Mouse (Mus musculus): Measurements from ENCODE around the gene Zcchc14.

Zcchc14 gene

DNA sequence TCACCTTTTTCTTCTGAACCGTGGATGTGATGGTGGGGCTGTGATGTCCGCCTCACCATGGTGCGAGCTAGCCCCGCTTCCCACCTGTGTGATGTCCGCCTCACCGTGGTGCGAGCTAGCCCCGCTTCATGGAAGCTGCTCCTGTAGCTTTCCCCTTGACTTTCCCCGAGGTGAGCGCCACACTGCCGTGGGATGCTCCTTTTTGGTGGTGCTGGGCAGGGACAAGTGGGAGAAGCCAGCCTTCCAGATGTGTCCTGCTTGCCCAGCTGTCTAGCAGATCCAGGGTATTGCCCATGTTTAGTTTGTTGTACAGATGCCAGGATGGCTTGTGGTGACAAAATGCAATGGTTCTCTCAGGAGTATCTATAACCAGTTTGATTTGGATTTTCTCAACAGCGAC is 10.4 kb upstream of the Zcchc14 start:
- no peak for DNase-seq

GRCm38 (mm10) chr8:121661631-121662357 is 9.1 kb upstream of the Zcchc14 start:
- DNase-seq, result no peak

- DNase-seq, result no peak
Observed at GRCm38 (mm10) chr8:121660602-121661001, 7.9 kb upstream of the Zcchc14 start.

DNA sequence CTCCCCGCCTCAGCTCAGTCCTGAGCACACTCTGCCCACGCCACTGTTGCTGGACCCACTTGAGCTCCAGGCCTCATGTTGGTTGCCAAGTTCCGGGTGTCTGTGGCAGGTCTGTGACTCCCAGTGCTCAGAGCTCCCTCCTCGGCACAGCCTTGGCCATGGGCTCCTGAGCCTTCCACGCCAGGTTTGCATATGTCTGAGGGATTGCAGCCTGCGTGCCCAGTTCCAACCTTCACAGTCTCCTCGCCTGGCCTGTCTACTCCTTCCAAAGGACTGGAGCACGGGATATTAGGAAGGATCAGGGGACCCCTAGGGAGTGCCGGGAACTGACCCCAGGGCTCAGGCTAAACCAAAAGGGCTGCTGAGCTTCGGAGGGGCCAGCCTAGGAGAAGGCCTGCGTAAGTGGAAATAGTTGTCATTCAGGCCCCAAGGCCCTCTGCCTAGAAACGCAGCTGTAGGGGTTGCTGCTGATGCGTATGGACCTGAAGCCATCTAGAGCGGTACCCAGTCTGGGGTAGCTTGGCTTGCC is 2.3 kb upstream of the Zcchc14 start:
- DNase-seq, result no peak

DNA sequence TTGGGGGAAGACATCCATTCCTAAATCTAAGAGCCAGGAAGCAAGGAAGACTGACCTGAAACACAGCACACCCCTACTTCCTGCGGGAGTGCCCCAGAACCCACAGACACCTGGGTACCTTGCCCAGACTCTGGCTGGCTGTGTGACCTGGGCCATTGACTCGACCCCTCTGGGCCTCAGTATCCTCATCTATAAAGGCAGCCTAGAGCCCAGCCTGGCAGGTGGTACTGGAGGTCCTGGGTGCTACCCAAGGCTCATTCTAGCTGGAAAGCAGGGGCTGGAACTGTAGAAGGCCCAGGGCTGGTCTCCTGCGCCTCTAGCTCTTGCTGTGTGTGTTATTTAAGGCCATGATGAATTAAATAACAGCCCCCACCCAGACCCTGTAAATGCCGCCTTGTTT is 1.4 kb upstream of the Zcchc14 start:
- DNase-seq, result no peak

- DNase-seq, result no peak
Observed at GRCm38 (mm10) chr8:121653340-121654019, 779 bp upstream of the Zcchc14 start.

GRCm38 (mm10) chr8:121651874-121652361 is 783 bp downstream of the Zcchc14 start:
- peak; percentile 67 for DNase-seq

- no peak for DNase-seq
Observed at GRCm38 (mm10) chr8:121651308-121651873, 1.3 kb downstream of the Zcchc14 start.

- DNase-seq, result no peak
Observed at GRCm38 (mm10) chr8:121650389-121651307, 2.1 kb downstream of the Zcchc14 start.

DNA sequence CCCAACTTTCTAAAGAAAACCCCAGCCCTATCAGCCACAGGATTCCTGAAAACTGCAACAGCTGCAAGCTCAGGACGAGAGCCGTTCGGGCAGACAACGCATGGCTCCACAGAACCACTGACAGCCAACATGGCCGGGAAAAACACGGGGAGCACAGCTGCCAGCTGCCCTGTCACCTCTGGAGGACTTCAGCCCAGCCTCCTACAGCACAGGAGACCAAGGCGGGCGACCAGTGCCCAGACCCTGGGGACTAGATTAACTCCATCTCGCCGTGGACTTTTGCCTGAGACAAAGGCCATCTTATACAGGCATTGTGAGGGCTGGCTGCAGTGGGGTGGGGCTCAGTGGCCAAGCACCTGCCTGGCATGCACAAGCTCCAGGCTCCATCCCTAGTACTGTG is 2.8 kb downstream of the Zcchc14 start:
- no peak for DNase-seq

GRCm38 (mm10) chr8:121649423-121649822 is 3.3 kb downstream of the Zcchc14 start:
- DNase-seq, result no peak

DNA sequence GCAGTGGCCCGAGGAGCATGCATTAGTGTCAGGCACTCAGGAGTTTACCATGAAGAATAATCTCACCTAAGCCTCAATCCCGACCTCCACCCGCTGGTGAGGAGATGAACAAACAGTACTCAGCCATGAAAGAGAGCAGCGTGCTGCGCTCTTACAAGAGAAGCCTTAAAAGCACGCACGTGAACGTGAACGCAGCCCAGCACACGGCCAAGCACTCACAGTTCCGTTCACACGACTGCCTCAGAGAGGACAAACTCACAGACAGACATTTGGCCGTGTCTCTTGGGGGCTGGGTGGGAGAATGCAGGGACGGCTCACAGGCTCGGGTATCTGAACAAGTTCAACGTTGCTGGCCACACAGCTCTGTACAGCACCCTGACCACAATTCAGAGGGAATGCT is 4.2 kb downstream of the Zcchc14 start:
- no peak for DNase-seq

DNA sequence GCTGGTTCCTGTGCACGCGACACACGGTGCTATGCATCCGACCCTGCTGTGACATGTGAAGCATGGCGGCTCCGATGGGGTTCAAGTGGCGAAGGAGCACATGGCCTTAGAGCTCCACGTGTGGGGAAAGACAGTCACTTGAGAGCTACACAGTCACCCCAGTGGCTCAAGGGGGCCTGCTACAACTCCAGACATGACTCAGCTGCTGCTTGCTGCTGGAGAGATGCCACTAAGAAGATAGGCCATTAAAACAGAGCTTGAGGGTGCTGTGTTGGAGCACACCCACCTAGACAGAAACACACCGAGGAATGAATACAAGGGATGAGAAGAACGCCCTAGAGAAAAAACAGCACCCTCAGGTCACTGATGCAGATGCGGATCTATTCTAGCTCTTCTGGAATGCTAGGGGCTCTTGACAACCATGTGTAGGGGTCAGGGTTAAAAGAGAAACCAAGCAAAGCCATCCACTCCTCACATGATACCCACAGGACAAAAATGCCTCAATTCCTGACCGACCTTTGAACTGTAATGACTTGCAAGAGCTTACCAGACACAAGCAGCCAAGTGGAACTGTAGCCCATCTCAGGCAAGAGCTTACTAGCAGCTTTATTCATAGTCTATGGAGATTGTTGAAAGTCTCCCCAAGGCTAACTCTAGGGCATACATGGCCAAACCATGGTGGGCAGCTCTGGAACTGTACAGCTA is 5.0 kb downstream of the Zcchc14 start:
- no peak for DNase-seq

DNA sequence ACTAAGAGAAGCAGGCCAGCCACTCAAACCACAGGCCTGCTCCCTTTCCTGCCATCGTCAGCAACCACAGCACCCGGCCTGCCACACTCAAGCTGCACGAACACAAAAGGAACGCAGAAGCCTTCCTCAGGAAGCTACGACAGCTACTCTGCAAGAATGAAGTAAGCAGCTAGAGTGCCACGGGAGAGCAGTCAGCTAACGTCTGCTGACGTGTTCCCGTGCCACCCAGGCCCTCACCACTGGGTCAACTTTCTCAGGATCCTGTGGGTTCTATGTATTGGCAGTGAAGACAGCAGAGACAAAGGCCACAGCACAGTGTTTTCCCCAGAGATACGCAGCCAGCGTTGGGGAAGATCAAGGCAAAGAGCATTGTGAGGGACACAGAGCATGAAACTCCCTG is 9.3 kb downstream of the Zcchc14 start:
- DNase-seq, result no peak

DNA sequence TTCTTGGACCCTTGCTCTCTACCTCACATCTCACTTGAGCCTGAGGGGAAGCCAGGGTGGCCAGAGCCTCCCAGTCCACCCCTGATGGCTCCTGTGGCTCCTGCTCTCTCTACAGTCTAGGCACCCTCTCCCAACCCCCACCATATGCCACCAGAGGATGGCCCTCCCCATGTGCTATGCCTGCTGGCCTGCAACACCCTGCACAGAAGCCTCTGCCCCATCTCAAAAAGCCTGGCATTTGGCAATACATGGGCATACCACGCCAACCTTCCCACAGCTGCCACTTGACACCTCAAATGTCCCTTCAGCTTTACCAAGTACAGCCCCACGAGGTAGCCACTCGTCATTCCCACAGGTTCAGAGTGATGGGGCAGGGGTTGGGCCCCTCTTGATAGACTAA is 9.9 kb downstream of the Zcchc14 start:
- DNase-seq, result no peak

- DNase-seq, result peak; percentile 29
Observed at GRCm38 (mm10) chr8:121636180-121636579, 16.5 kb downstream of the Zcchc14 start.

DNA sequence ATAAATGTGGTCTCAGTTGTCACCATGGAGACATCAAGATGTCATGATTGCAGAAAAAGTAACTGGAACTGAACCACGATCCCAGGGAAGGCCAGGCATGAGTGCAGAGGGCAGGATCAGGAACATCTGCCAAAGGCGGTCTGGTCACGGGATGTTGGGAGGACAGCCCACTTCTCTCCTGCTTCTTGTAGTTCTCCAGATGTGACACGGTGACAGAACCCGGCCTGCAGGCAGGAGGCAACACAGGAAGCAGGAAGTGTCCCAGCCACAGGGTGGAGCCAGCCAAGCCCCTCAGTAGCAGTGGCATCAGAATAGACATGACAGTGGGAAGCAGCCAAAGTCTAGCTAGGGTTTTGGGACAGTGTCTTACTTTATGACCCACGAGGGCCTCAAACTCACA is 17.2 kb downstream of the Zcchc14 start:
- DNase-seq, result no peak

DNA sequence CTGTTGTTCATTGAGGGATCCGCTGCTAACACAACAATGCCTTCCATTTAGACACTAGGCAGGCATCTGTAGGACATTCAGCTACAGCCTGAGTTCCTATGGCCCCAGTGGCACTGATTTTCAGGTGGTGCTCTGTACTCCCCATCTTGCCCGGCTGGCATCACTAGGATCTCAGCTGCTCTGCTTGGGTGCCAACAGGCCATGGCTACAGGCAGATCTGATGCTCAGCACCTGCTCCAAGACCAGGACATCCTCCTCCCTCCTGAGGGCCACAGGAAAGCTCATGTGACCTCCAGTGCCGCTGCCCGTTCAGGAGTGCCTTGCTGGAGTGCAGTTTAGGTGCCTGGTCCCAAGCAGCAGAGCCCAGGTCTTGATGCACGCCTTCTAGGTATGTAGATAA is 20.3 kb downstream of the Zcchc14 start:
- DNase-seq, result no peak

DNA sequence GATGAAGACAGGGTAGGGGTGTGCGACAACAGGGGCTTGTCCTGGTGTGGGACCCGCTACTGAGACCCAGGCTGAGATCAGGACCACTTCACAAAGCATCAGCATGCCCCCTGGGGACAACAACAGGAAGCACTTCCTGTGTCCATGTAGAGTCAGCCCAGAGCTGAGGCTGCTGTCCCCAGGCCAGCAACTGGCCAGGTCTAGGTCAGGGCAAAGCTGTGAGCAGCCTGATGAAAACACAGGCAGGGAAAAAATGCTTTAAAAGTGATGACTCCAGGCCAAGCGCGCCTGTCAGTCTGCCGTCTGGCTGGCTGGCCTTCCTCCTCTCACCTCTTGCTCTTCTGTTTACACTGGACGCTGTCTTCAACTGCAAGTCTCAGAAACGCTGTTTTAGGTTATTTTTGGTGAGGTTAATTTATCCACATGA is 21.0 kb downstream of the Zcchc14 start:
- DNase-seq, result no peak

DNA sequence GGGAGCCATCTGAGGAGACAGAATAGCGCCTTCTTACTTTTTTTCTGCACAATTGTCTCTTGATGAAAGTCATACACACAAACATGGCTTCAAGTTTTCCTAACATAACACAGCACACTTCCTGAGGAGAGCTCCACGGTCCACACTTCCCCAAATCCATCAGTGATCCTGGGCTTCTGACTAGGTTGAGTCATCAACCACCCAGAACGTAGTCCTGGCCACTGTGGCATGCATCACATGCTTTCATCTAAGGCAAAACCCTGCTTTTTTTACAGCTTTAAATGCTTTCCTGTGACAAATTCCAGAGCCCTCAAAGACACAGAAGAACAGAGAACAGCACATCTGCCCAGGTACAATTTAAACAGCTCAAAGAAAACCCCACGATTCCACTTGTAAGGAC is 24.0 kb downstream of the Zcchc14 start:
- no peak for DNase-seq

- no peak for DNase-seq
Observed at GRCm38 (mm10) chr8:121623043-121623442, 29.7 kb downstream of the Zcchc14 start.

- no peak for DNase-seq
Observed at GRCm38 (mm10) chr8:121621879-121622278, 30.8 kb downstream of the Zcchc14 start.

All from right cerebral cortex, postnatal 25 days (tissue).